Mouse (Mus musculus) forebrain, embryonic 14.5 days (tissue): ENCODE results near the gene Pbx1. TPM values are rescaled to one million over a fixed set of nuclear protein-coding genes. Genes with fewer than 3 reads are reported as not detected.

ENCODE experiments used
- ATAC-seq: fragments of 200-750 bp; cut with Nextera tagmentation; 2 replicates; pipeline ENCODE4 v1.8.0; 2017; ENCODE audit warnings: mild to moderate bottlenecking, moderate library complexity
- DNase-seq: peaks from one replicate; pipeline ENCODE4 v3.0.0-alpha.2; 2015; ENCODE audit warnings: low spot score
- H3K27ac ChIP-seq: fragments of 300-500 bp; sonication (generic); 2 replicates; pipeline ENCODE4 v1.5.1; 2014; ENCODE audit warnings: low read depth, mild to moderate bottlenecking, control low read depth, low read length, moderate library complexity
- H3K27me3 ChIP-seq: fragments of 300-500 bp; sonication (generic); replicated peaks from 2 replicates; pipeline ENCODE4 v1.6.1; 2014; ENCODE audit warnings: low read length, control low read depth, mixed read lengths; ENCODE audit not compliant: control insufficient read depth, insufficient read depth
- H3K36me3 ChIP-seq: fragments of 300-500 bp; sonication (generic); 2 replicates; pipeline ENCODE4 v1.6.1; 2014; ENCODE audit warnings: low read length, control low read depth; ENCODE audit not compliant: control insufficient read depth, insufficient read depth
- H3K4me1 ChIP-seq: fragments of 300-500 bp; sonication (generic); 2 replicates; pipeline ENCODE4 v1.6.1; 2014; ENCODE audit warnings: antibody characterized with exemption, low read length, control low read depth; ENCODE audit not compliant: control insufficient read depth, insufficient read depth
- H3K4me2 ChIP-seq: fragments of 300-500 bp; sonication (generic); 2 replicates; pipeline ENCODE4 v1.6.1; 2014; ENCODE audit warnings: mild to moderate bottlenecking, control low read depth, low read length
- H3K4me3 ChIP-seq: fragments of 300-500 bp; sonication (generic); 2 replicates; pipeline ENCODE4 v1.5.1; 2014; ENCODE audit warnings: low read depth, low read length, control low read depth
- H3K9ac ChIP-seq: fragments of 300-500 bp; sonication (generic); 2 replicates; pipeline ENCODE4 v1.6.1; 2014; ENCODE audit warnings: mild to moderate bottlenecking, low read length, control low read depth, moderate library complexity
- H3K9me3 ChIP-seq: fragments of 300-500 bp; sonication (generic); replicated peaks from 2 replicates; pipeline ENCODE4 v1.6.1; 2016; ENCODE audit warnings: low read length, control low read depth, mixed read lengths; ENCODE audit not compliant: control insufficient read depth
- WGBS: fragments of 180-500 bp; shearing (Covaris S2); extraction: QIAGEN DNeasy Blood & Tissue Kit; methylation state at CpG from one replicate; pipeline ENCODE4 v1.1.7; 2014; 5-methylcytosine and 5-hydroxymethylcytosine counted together
- polyA plus RNA-seq: library from polyadenylated mRNA; unstranded; fragments of >200 nt; fragmentation: Nextera tagmentation; extraction: Ambion mirVana; gene quantifications from 2 replicates; pipeline ENCODE4 v1.2.1, GENCODE M21; 2014

The Pbx1 gene
- polyA plus RNA-seq, 1 experiment from 2014 or later, result 66.7 TPM

GRCm38 (mm10) chr1:168336238-168336818 lies 95.7 kb downstream of the Pbx1 start:
- Histone ChIP-seq H3K9ac (no peak overlapping the region), H3K4me2 (no peak overlapping the region), H3K27ac (no peak overlapping the region), H3K36me3 (peaks cover 8% of the 10 kb centered on the region; the same call in 1 of the 2 replicates), H3K4me1 (peaks cover 4% of the 10 kb centered on the region), H3K4me3 (no peak overlapping the region), H3K9me3 (no peaks in the 10 kb centered on the region), H3K27me3 (no peaks in the 10 kb centered on the region)
- 91% methylated on average over 7 of the region's 7 CpGs for WGBS
- no peak for ATAC-seq
- no peak for DNase-seq

- DNase-seq (no peak), ATAC-seq (no peak)
- H3K36me3 ChIP-seq, result peaks cover 8% of the 10 kb centered on the region; the same call in 1 of the 2 replicates
- no peaks in the 10 kb centered on the region for H3K9me3 ChIP-seq
- 94% methylated on average over 8 of the region's 8 CpGs for WGBS
- no peak overlapping the region for H3K4me2 ChIP-seq
- H3K27ac ChIP-seq, result no peak overlapping the region
- H3K4me3 ChIP-seq, result no peak overlapping the region
- no peak overlapping the region for H3K9ac ChIP-seq
- peaks cover 7% of the 10 kb centered on the region; the same call in 1 of the 2 replicates for H3K4me1 ChIP-seq
- H3K27me3 ChIP-seq, result no peaks in the 10 kb centered on the region
Measured at GRCm38 (mm10) chr1:168334831-168335574, 97.1 kb downstream of the Pbx1 start.

- Histone ChIP-seq H3K4me1 (peaks cover 28% of the 10 kb centered on the region), H3K9ac (no peak overlapping the region), H3K36me3 (peaks cover 8% of the 10 kb centered on the region; the same call in 1 of the 2 replicates), H3K27me3 (no peaks in the 10 kb centered on the region), H3K4me3 (no peak overlapping the region), H3K4me2 (no peak overlapping the region), H3K9me3 (no peaks in the 10 kb centered on the region), H3K27ac (no peak overlapping the region)
- WGBS, result 88% methylated on average over 9 of the region's 9 CpGs
- no peak for DNase-seq
- ATAC-seq, result no peak
Measured at GRCm38 (mm10) chr1:168332056-168332455, 100.0 kb downstream of the Pbx1 start.

GRCm38 (mm10) chr1:168328236-168328605 lies 103.8 kb downstream of the Pbx1 start:
- Histone ChIP-seq H3K4me1 (peaks cover 66% of the 10 kb centered on the region), H3K4me2 (peak overlapping the region; percentile 25), H3K27ac (peak overlapping the region; percentile 55; the same call in 1 of the 2 replicates), H3K9ac (no peak overlapping the region), H3K36me3 (no peaks in the 10 kb centered on the region), H3K4me3 (no peak overlapping the region), H3K27me3 (no peaks in the 10 kb centered on the region), H3K9me3 (no peaks in the 10 kb centered on the region)
- 30% methylated on average over 3 of the region's 3 CpGs for WGBS
- no peak for DNase-seq
- ATAC-seq, result no peak; the same call in 1 of the 2 replicates

GRCm38 (mm10) chr1:168327405-168328235 lies 104.5 kb downstream of the Pbx1 start:
- H3K4me2 ChIP-seq, result peak overlapping the region; percentile 25
- H3K4me3 ChIP-seq, result no peak overlapping the region
- ATAC-seq (peak; percentile 84), DNase-seq (peak; percentile 93)
- peak overlapping the region; percentile 55 for H3K27ac ChIP-seq
- no peaks in the 10 kb centered on the region for H3K27me3 ChIP-seq
- WGBS, result 7% methylated on average over 18 of the region's 18 CpGs
- no peaks in the 10 kb centered on the region for H3K9me3 ChIP-seq
- H3K36me3 ChIP-seq, result no peaks in the 10 kb centered on the region
- no peak overlapping the region for H3K9ac ChIP-seq
- H3K4me1 ChIP-seq, result peaks cover 66% of the 10 kb centered on the region

GRCm38 (mm10) chr1:168325786-168326185 lies 106.3 kb downstream of the Pbx1 start:
- H3K9ac ChIP-seq, result no peak overlapping the region
- H3K4me2 ChIP-seq, result 0 out of 2 replicates have a peak overlapping the region, but pooled peaks have one; percentile 10
- ATAC-seq (0 out of 2 replicates have a peak, but pooled peaks have one; percentile 3), DNase-seq (no peak)
- H3K27me3 ChIP-seq, result no peaks in the 10 kb centered on the region
- no peaks in the 10 kb centered on the region for H3K36me3 ChIP-seq
- no peak overlapping the region for H3K4me3 ChIP-seq
- WGBS, result 53% methylated on average over 4 of the region's 4 CpGs
- H3K27ac ChIP-seq, result peak overlapping the region; percentile 73
- peaks cover 66% of the 10 kb centered on the region for H3K4me1 ChIP-seq
- H3K9me3 ChIP-seq, result no peaks in the 10 kb centered on the region

- ATAC-seq, result no peak
- 38% methylated on average over 7 of the region's 7 CpGs for WGBS
- H3K4me2 ChIP-seq, result no peak overlapping the region
- no peak overlapping the region; the same call in 1 of the 2 replicates for H3K27ac ChIP-seq
- no peaks in the 10 kb centered on the region for H3K27me3 ChIP-seq
- H3K9me3 ChIP-seq, result no peaks in the 10 kb centered on the region
- DNase-seq, result no peak
- H3K9ac ChIP-seq, result peak overlapping the region; percentile 13; the same call in 1 of the 2 replicates
- H3K36me3 ChIP-seq, result no peaks in the 10 kb centered on the region
- peaks cover 62% of the 10 kb centered on the region for H3K4me1 ChIP-seq
- H3K4me3 ChIP-seq, result no peak overlapping the region
Measured at GRCm38 (mm10) chr1:168324306-168325085, 107.6 kb downstream of the Pbx1 start.

GRCm38 (mm10) chr1:168323436-168324108 lies 108.5 kb downstream of the Pbx1 start:
- ATAC-seq, result no peak

More at GRCm38 (mm10) chr1:168323436-168324108, 108.5 kb downstream of the Pbx1 start:
- H3K4me1 ChIP-seq, result peaks cover 60% of the 10 kb centered on the region
- H3K9ac ChIP-seq, result no peak overlapping the region
- WGBS, result 54% methylated on average over 12 of the region's 12 CpGs
- 0 out of 2 replicates have a peak overlapping the region, but pooled peaks have one; percentile 1 for H3K27ac ChIP-seq
- no peak overlapping the region for H3K4me3 ChIP-seq
- H3K4me2 ChIP-seq, result no peak overlapping the region
- H3K9me3 ChIP-seq, result no peaks in the 10 kb centered on the region
- DNase-seq, result no peak
- no peaks in the 10 kb centered on the region for H3K27me3 ChIP-seq
- no peaks in the 10 kb centered on the region for H3K36me3 ChIP-seq
